Mouse (Mus musculus): Measurements from ENCODE around the gene Sult4a1.
A peak's percentile ranks its signal among the peaks of the same experiment; 100 is the strongest.

The Sult4a1 gene

GRCm38 (mm10) chr15:84105105-84105923 lies at the start of gene Sult4a1:
TSS of gene Sult4a1 (minus strand) at chr15:84105754.
- peak; percentile 81 for DNase-seq (ENCODE audit: low read depth, low spot score)

GRCm38 (mm10) chr15:84140929-84141328 lies 35.4 kb upstream of the Sult4a1 start:
- DNase-seq (ENCODE audit: low read depth, low spot score) = no peak

- no peak for DNase-seq (ENCODE audit: low read depth, low spot score)
These were observed 34.6 kb upstream of the Sult4a1 start for GRCm38 (mm10) chr15:84140109-84140508.

- no peak for DNase-seq (ENCODE audit: low read depth, low spot score)
These were observed 34.0 kb upstream of the Sult4a1 start for GRCm38 (mm10) chr15:84139592-84140005.

GRCm38 (mm10) chr15:84136473-84137415 lies 31.2 kb upstream of the Sult4a1 start:
- no peak for DNase-seq (ENCODE audit: low read depth, low spot score)

GRCm38 (mm10) chr15:84135472-84135871 lies 29.9 kb upstream of the Sult4a1 start:
- peak; percentile 31 for DNase-seq (ENCODE audit: low read depth, low spot score)

- no peak for DNase-seq (ENCODE audit: low read depth, low spot score)
These were observed 27.9 kb upstream of the Sult4a1 start for GRCm38 (mm10) chr15:84133440-84133839.

GRCm38 (mm10) chr15:84131971-84132370 lies 26.4 kb upstream of the Sult4a1 start:
- DNase-seq (ENCODE audit: low read depth, low spot score) = peak; percentile 5

- DNase-seq (ENCODE audit: low read depth, low spot score) = peak; percentile 96
These were observed 25.7 kb upstream of the Sult4a1 start for GRCm38 (mm10) chr15:84131096-84131786.

GRCm38 (mm10) chr15:84126871-84127270 lies 21.3 kb upstream of the Sult4a1 start:
- DNase-seq (ENCODE audit: low read depth, low spot score) = no peak

- DNase-seq (ENCODE audit: low read depth, low spot score) = no peak
These were observed 20.9 kb upstream of the Sult4a1 start for GRCm38 (mm10) chr15:84126447-84126846.

- DNase-seq (ENCODE audit: low read depth, low spot score) = no peak
These were observed 18.5 kb upstream of the Sult4a1 start for GRCm38 (mm10) chr15:84124086-84124485.

GRCm38 (mm10) chr15:84123075-84123474 lies 17.5 kb upstream of the Sult4a1 start, which contains the start of gene Pnpla5:
TSS of gene Pnpla5 (minus strand) at chr15:84123175.
- no peak for DNase-seq (ENCODE audit: low read depth, low spot score)

GRCm38 (mm10) chr15:84121036-84121435 lies 15.5 kb upstream of the Sult4a1 start:
- DNase-seq (ENCODE audit: low read depth, low spot score) = no peak

- peak; percentile 81 for DNase-seq (ENCODE audit: low read depth, low spot score)
These were observed 15.1 kb upstream of the Sult4a1 start for GRCm38 (mm10) chr15:84120612-84121011.

- DNase-seq (ENCODE audit: low read depth, low spot score) = no peak
These were observed 10.9 kb upstream of the Sult4a1 start for GRCm38 (mm10) chr15:84116466-84116865.

- peak; percentile 58 for DNase-seq (ENCODE audit: low read depth, low spot score)
These were observed 10.2 kb upstream of the Sult4a1 start for GRCm38 (mm10) chr15:84115727-84116126.

GRCm38 (mm10) chr15:84113873-84114272 lies 8.3 kb upstream of the Sult4a1 start:
- DNase-seq (ENCODE audit: low read depth, low spot score) = no peak

GRCm38 (mm10) chr15:84108899-84109298 lies 3.3 kb upstream of the Sult4a1 start:
- DNase-seq (ENCODE audit: low read depth, low spot score) = no peak

- no peak for DNase-seq (ENCODE audit: low read depth, low spot score)
These were observed 458 bp upstream of the Sult4a1 start for GRCm38 (mm10) chr15:84105924-84106500.

- no peak for DNase-seq (ENCODE audit: low read depth, low spot score)
These were observed 928 bp downstream of the Sult4a1 start for GRCm38 (mm10) chr15:84104626-84105025.
